Mouse (Mus musculus): ENCODE data around the gene Srm. TPM values are rescaled to one million over a fixed set of nuclear protein-coding genes. Genes with fewer than 3 reads are reported as not detected.

The Srm gene
- polyA plus RNA-seq, 1 experiment from 2014 or later: 170 TPM

DNA sequence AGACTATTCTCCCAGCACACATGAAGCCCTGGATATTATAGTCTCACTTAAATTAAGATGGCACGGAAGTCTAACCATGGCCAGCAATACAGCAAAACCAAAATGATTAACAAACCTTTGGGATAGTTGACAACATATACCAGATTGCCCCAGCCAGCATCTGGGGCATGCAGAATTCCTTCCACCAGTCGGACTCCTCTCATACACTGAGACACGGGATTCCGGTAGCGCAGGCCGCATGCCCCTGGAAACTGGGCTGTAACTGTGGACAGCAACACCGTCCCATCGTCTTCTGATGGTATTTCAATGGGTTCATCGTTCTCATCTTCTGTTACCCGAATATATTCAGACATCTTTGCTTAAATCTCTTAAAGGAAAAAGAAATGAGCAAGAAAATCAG is 33.7 kb downstream of the Srm start:
- Histone ChIP-seq H3K36me3 (peaks cover 48% of the 10 kb centered on the region), H3K4me3 (no peak overlapping the region)
- WGBS: 87% methylated on average over 10 of the region's 10 CpGs

DNA sequence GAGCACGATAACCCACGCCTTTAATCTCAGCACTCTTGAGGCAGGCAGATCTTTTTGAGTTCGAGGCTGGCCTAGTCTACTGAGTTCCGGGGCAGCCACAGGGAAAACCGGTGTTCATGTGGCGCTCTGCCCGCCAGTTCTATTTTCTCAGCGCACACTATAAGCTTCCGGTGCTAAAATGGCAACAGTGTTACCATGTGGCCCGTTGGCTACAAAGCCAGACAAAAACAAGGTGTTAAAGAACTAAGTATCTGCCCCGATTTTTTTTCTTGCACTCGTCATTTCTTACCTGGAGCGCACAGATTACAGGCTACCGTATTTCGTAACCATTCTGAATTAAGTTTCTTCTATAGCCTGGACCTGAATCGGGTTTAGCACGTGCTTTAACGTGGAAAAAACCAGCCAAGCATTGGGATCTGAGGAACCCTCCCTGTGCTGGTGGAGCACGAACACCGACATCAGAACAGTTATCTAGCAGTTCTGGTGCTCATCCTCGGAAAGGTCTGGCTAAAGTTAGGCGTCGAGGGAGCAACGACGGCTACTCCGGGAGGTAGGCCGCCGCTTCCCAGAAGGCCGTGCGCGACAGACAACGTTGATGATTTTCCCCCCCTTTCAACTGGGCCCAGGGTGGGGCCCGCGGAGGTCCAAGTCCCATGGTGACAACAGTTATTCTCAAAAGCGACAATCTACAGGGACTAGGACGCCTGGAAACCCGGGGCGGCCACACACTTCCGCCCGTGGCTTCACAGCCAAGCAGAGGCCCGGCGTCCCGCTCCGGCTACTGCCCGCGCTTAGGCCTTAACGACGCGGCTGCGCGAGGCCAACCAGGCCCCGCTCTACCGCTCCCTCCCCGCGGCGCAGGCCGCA is 34.7 kb downstream of the Srm start:
- H3K4me1 ChIP-seq: peaks cover 12% of the 10 kb centered on the region
- peak overlapping the region; percentile 100 for H3K9ac ChIP-seq
- 1% methylated on average over 56 of the region's 57 CpGs for WGBS
- H3K9me3 ChIP-seq: no peaks in the 10 kb centered on the region
- H3K27me3 ChIP-seq (replicated peaks): no peaks in the 10 kb centered on the region
- peak overlapping the region; percentile 82 for H3K4me2 ChIP-seq (replicated peaks)
- peaks cover 40% of the 10 kb centered on the region for H3K36me3 ChIP-seq
- H3K4me3 ChIP-seq: peak overlapping the region; percentile 99
- peak overlapping the region; percentile 91 for H3K27ac ChIP-seq
- ATAC-seq (ENCODE audit: low FRiP score, low read depth): peak; percentile 75

More for the DNA sequence above, 33.7 kb downstream of the Srm start:
- no peak for ATAC-seq (ENCODE audit: low FRiP score, low read depth)
- Histone ChIP-seq H3K27me3 (replicated peaks) (no peaks in the 10 kb centered on the region), H3K4me2 (replicated peaks) (peak overlapping the region; percentile 82), H3K4me1 (peaks cover 12% of the 10 kb centered on the region), H3K27ac (no peak overlapping the region), H3K9ac (no peak overlapping the region), H3K9me3 (no peaks in the 10 kb centered on the region)

DNA sequence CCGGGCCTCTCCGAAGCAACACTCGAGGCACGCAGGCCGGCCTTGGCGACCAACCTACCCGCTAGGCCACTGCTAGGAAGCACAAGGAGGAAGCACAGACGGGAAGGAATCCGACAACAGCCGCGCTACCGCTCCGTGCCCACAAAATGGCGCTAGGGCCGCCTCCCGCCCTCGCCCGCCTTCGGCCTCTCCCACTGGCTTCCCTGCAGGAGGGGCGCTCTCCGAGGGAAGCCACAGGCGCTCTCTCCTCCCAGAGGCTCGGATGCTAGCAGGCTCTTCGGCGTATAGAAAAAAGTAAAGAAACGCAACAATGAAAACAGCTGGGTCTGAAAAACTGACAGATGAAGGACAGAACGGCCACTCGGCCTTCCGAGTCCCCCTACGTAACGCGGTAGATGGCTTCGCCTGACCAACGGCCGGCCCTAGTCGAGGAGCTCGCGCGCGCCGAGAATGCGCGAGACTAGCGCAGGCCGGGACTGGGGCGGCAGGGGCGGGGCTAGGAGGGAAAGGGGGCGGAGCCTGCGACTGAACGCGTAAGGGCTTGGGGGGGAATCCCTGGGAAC is 35.4 kb downstream of the Srm start, which contains the start of gene Tardbp:
Tardbp (minus strand) TSS at position 397 of the 563 bp plus-strand sequence.
- Histone ChIP-seq H3K4me1 (peaks cover 12% of the 10 kb centered on the region), H3K4me2 (replicated peaks) (peak within 1 kb of the TSS; percentile 82), H3K4me3 (peak within 1 kb of the TSS; percentile 99), H3K27ac (peak within 1 kb of the TSS; percentile 91), H3K27me3 (replicated peaks) (no peaks in the 10 kb centered on the region), H3K9ac (peak within 1 kb of the TSS; percentile 100), H3K36me3 (peaks cover 33% of the 10 kb centered on the region), H3K9me3 (no peaks in the 10 kb centered on the region)
- peak; percentile 94 for ATAC-seq (ENCODE audit: low FRiP score, low read depth)
- under 1% methylated on average over 51 of the region's 51 CpGs for WGBS

DNA sequence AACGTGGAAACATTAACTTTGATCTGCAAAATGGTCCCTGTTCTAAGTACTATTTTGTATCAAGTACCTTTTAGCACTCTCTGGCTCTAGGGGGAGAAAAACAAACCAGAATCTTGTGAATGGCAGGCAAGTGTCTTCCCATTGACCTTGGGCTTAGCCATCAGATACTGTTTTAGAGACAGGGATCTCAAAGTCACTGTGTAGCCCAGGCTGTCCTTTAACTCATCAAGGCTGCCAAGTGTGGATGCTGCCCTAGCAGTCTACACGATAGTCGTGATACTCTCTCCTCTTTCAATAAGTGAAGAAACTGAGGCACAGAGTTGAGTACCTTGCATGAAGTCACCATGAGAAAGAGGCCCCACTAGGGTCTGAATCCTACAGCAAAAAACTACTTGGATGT is 35.9 kb downstream of the Srm start:
- Histone ChIP-seq H3K27ac (no peak overlapping the region), H3K9ac (no peak overlapping the region)
- 61% methylated on average over 3 of the region's 3 CpGs for WGBS

DNA sequence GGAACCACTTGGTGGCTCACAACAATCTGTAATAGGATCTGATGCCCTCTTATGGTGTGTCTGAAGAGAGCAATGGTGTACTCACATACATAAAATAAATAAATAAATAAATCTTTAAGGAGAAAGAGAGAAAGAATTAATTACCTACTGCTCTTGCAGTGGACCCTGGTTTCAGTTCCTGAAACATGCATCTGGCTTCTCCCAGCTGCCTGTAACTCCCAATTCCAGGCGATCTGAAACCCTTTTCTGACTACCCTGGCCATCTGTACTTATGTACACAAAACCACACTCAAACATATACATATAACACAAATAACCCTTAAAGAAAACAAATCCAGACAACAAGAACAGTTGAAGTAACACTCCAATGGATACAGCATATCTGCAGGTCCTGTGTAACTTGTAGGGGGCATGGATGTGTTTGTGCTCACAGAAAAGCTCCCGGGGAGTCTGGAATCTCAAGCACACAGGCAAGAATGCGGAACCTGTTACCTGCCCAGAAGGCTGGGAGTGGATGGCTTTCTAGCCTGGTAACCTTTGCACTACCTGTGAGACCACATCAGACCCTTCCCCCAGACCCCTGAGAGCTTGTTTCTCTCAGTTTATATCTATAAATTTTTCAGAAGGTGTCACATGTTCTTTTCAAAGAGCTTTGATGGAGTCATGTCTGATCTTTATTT is 40.9 kb downstream of the Srm start:
- 86% methylated on average over 3 of the region's 3 CpGs for WGBS

More for the DNA sequence above, 35.9 kb downstream of the Srm start:
- Histone ChIP-seq H3K4me3 (no peak overlapping the region), H3K27me3 (replicated peaks) (no peaks in the 10 kb centered on the region), H3K4me1 (peaks cover 12% of the 10 kb centered on the region), H3K4me2 (replicated peaks) (peak overlapping the region; percentile 82), H3K36me3 (peaks cover 28% of the 10 kb centered on the region), H3K9me3 (no peaks in the 10 kb centered on the region)
- peak; percentile 23 for ATAC-seq (ENCODE audit: low FRiP score, low read depth)

DNA sequence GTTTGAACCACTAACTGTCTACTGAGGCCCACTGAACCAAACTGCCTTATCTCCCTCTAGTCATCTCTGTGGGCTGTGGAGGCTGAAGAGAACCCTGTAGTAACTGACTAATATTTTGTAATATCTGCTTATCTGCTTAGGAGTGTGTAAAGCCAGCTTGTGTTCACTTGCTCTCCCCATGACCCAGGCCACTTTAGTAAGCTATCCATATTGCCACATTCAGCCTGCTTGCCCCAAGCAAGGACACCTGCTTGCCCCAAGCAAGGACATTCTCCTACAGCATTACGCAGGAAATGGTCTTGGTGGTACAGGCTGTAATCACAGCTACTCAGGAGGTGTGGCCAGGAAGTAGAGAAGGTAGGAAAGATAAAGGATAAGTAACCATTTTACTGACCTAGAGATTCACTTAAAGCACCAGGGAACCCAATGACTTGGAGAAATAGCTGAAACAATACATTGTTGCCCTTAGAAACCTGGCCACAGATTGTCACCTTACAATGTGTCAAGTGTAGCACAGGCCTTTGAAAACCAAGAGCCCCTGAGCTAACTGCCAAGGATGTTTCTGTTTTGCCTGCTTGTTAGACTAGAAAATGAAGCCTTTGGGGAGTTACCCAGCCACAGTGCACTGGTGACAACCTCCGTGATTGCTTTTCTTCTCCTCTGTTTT is 42.2 kb downstream of the Srm start:
- ATAC-seq (ENCODE audit: low FRiP score, low read depth): no peak
- no peaks in the 10 kb centered on the region for H3K9me3 ChIP-seq
- H3K36me3 ChIP-seq: no peaks in the 10 kb centered on the region
- H3K9ac ChIP-seq: no peak overlapping the region
- no peaks in the 10 kb centered on the region for H3K4me1 ChIP-seq
- 72% methylated on average over 2 of the region's 2 CpGs for WGBS
- H3K4me2 ChIP-seq (replicated peaks): no peak overlapping the region
- H3K27me3 ChIP-seq (replicated peaks): no peaks in the 10 kb centered on the region
- no peak overlapping the region for H3K4me3 ChIP-seq
- no peak overlapping the region for H3K27ac ChIP-seq

More for the DNA sequence above, 40.9 kb downstream of the Srm start:
- Histone ChIP-seq H3K4me1 (no peaks in the 10 kb centered on the region), H3K9me3 (no peaks in the 10 kb centered on the region), H3K27me3 (replicated peaks) (no peaks in the 10 kb centered on the region), H3K36me3 (no peaks in the 10 kb centered on the region), H3K27ac (no peak overlapping the region), H3K9ac (no peak overlapping the region), H3K4me3 (no peak overlapping the region), H3K4me2 (replicated peaks) (no peak overlapping the region)
- no peak for ATAC-seq (ENCODE audit: low FRiP score, low read depth)

DNA sequence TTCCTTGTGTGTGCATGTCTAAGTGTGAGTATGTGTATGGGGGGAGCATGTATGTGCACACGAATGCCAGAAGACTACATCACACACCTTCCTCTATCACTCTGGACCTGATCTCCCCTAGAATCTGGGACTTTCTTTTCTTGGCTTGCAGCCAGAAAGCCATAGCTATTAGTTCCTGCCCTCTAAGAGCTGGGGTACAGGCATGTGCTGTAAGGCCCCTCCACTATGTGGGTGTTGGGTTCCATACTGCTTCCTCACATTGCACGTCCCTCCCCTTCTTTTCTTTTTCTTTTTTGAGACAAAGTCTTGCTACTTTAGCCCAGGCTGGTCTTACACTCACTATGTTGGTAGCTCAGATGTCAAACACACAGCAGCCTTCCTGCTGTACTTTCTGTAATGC is 44.0 kb downstream of the Srm start:
- Histone ChIP-seq H3K36me3 (no peaks in the 10 kb centered on the region), H3K27me3 (replicated peaks) (no peaks in the 10 kb centered on the region), H3K4me1 (no peaks in the 10 kb centered on the region), H3K4me2 (replicated peaks) (no peak overlapping the region), H3K9me3 (no peaks in the 10 kb centered on the region), H3K9ac (no peak overlapping the region), H3K27ac (no peak overlapping the region), H3K4me3 (no peak overlapping the region)
- WGBS: 81% methylated on average over 2 of the region's 2 CpGs
- ATAC-seq (ENCODE audit: low FRiP score, low read depth): no peak

DNA sequence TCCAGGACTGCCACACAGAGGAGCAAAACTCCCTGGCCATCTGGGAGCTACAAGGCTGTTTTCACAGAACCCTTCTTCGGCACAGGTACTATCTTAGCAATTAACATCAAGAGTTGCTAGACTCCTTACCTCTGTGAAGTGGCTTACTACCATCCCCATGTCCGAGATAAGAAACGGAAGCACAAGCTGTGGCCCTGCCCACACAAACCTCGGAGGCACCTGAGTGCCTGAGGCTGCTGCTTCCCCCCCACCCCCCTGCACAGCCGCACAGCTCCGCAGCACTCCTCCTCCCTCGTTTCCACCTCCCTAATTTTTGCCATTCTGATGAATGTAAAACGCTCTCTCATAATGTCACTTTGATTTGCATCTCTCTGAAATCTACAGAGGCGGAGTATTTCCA is 47.0 kb downstream of the Srm start:
- Histone ChIP-seq H3K36me3 (no peaks in the 10 kb centered on the region), H3K4me3 (no peak overlapping the region), H3K4me2 (replicated peaks) (no peak overlapping the region), H3K27me3 (replicated peaks) (no peaks in the 10 kb centered on the region; the same call in none of the 2 replicates), H3K9me3 (no peaks in the 10 kb centered on the region), H3K9ac (no peak overlapping the region), H3K4me1 (no peaks in the 10 kb centered on the region), H3K27ac (no peak overlapping the region)
- WGBS: 62% methylated on average over 9 of the region's 9 CpGs
- ATAC-seq (ENCODE audit: low FRiP score, low read depth): no peak

DNA sequence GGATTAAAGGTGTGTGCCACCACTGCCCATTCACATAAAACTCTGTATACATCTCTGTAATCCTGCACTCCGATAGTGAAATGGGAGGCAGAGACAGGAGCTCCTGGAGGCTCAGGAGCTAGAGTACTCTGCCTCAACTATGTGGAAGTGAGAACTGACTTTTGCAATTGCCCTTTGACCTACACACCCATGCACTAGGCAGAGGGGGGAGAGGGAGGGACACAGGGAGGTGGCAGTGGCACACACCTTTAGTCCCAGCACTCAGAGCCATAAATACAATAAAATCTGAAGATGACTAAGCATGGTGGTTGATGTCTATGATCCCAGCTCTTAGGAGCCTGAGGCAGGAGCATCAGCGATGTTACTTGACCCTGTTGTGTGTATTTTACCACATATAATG is 48.2 kb downstream of the Srm start:
- no peak overlapping the region for H3K4me3 ChIP-seq
- no peaks in the 10 kb centered on the region for H3K36me3 ChIP-seq
- no peak overlapping the region for H3K9ac ChIP-seq
- H3K4me2 ChIP-seq (replicated peaks): no peak overlapping the region
- H3K27me3 ChIP-seq (replicated peaks): no peaks in the 10 kb centered on the region; the same call in none of the 2 replicates
- no peak overlapping the region for H3K27ac ChIP-seq
- ATAC-seq (ENCODE audit: low FRiP score, low read depth): no peak
- no peaks in the 10 kb centered on the region for H3K4me1 ChIP-seq
- H3K9me3 ChIP-seq: no peaks in the 10 kb centered on the region
- WGBS: 86% methylated on average over 2 of the region's 2 CpGs

DNA sequence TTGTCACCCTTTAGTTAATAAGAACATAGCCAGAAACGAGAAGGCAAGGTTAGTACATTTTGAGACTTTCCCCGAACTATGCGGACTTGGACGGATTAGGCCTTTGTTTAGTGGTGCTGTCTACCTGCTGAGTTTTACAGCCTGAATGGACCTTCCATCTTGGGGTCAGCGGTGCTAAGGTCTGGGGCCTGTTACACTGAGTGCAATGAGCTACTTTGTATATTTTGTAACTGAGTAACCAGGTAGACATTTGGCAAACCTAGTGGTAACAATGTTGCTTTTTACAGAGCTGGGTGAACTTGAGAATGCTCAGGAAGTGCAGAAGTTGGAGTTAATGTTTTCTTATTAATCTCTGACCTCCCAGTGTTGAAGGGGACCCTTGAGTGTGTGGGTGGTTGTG is 49.8 kb downstream of the Srm start:
- no peak for ATAC-seq (ENCODE audit: low FRiP score, low read depth)
- 76% methylated on average over 5 of the region's 5 CpGs for WGBS

DNA sequence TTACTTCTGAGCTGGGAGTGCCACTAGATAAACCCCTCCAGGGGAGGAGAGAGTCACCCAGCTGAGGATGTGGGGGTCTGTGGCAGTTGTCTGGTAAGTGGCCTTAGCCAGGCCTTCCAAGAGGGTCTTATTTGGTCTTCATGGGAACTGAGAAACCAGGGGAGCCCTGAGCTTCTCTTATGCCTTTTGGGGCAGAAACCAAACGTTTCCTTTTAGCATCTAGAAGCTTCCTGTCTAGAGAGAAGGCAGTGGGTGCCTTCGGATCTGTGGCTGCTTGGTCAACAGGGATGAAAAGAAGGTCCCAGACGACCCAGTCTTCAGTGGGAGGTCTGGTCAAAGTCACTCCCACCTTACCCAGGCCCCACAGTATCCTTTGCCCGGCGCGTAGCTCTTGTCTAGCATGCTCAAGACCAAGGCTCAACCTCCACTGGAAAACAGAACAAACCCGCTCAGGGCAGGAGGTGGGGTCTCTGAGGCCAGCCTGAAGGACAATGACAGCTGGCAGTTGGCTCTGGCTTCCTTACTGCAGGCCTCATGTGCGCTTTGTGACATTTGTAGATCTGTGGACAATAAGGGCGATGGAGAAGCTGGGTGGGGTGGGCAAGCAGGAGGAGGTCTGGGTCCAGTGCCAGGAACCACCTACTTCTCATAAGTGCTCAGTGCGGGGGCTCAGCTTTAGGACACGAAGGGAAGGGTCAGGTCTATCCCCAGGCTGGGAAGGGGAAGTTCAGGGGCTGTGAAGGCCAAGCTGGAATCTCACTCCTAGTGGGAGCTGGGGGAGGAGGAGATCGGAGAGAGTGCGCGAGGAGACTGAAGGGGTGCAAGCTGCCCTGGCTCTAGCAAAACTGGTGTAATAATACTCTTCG is 52.2 kb downstream of the Srm start, which contains the start of gene Gm572:
Gm572 (plus strand) TSS at position 27 of the 866 bp plus-strand sequence.
- 72% methylated on average over 15 of the region's 15 CpGs for WGBS
- ATAC-seq (ENCODE audit: low FRiP score, low read depth): no peak

More for the DNA sequence above, 49.8 kb downstream of the Srm start:
- Histone ChIP-seq H3K4me1 (no peaks in the 10 kb centered on the region), H3K27ac (no peak overlapping the region), H3K27me3 (replicated peaks) (no peaks in the 10 kb centered on the region; the same call in none of the 2 replicates), H3K9me3 (no peaks in the 10 kb centered on the region), H3K4me3 (no peak overlapping the region), H3K9ac (no peak overlapping the region), H3K4me2 (replicated peaks) (no peak overlapping the region), H3K36me3 (no peaks in the 10 kb centered on the region)

More for the DNA sequence above, 52.2 kb downstream of the Srm start, which contains the start of gene Gm572:
- peak within 1 kb of the TSS; percentile 13; the same call in 1 of the 2 replicates for H3K4me2 ChIP-seq (replicated peaks)
- no peak within 1 kb of the TSS for H3K27ac ChIP-seq
- no peaks in the 10 kb centered on the region; the same call in none of the 2 replicates for H3K27me3 ChIP-seq (replicated peaks)
- H3K36me3 ChIP-seq: no peaks in the 10 kb centered on the region
- H3K4me3 ChIP-seq: no peak within 1 kb of the TSS
- no peak within 1 kb of the TSS for H3K9ac ChIP-seq
- no peaks in the 10 kb centered on the region for H3K9me3 ChIP-seq
- no peaks in the 10 kb centered on the region for H3K4me1 ChIP-seq
